Comparison of ENCODE assay signal across 8 mouse cellular contexts in the genomic region with DNA sequence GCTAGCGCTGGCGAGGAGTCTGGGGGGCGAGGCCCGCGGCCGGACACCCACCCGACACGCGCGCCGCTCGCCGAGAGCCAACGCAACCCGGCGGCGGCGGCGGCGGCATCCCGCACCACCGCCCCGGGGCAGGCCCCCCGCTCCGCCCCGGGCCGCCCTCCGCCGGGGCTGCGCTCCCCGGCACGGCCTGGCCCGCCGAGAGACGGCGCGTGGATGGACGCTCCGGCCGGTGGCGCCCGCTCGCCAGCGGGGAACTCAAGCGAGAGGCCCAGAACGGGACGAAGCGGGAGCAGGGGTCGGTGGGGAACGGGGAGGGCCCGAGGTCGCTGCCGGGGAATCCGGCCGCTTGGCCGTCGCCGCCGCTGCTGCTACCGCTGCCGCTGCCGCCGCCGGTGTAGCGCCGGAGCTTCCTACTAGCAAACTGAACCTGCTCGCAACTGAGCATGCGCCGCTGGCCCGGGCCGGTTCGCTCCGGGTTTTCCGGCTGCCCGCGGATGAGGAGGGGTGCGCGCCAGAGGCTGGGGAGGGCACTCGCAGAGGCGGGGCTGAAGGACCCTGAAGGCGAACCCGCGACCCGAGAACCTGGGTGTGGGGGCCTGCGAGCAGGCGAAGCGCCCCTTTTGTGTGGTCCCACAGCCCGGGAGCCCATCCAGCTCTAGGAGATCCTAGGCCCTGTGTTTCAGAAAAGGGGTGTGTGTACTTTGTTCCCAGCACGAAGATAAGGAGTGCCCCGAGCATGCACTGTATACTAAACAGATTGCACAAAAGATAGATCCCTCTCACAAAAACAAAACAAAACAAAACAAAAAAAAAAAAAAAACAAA. TPM values are rescaled to one million over a fixed set of nuclear protein-coding genes. Genes with fewer than 3 reads are reported as not detected.
DNase-seq lines count a peak whose midpoint lies in the region; ATAC-seq and TF ChIP-seq lines count a peak whose summit lies in the region.

A gene (minus strand): TSS at position 423 of the 824 bp plus-strand sequence.

- H3K36me3 ChIP-seq in hindbrain, embryonic 11.5 days (ENCODE audit: control insufficient read depth, insufficient read depth, low read length) = no peaks in the 10 kb centered on the region
- no peaks in the 10 kb centered on the region for H3K36me3 ChIP-seq in lung, postnatal 0 days (ENCODE audit: insufficient read depth, low read length)

- peak within 1 kb of the TSS; percentile 59 for H3K4me2 ChIP-seq in hindbrain, embryonic 11.5 days (replicated peaks; ENCODE audit: low read depth, low read length)
- peak within 1 kb of the TSS; percentile 85 for H3K4me2 ChIP-seq in lung, postnatal 0 days (replicated peaks; ENCODE audit: low read depth, low read length)

- H3K27ac ChIP-seq in hindbrain, embryonic 11.5 days (ENCODE audit: low read depth, low read length) = peak within 1 kb of the TSS; percentile 96
- H3K27ac ChIP-seq in lung, postnatal 0 days (ENCODE audit: low read length) = peak within 1 kb of the TSS; percentile 95

- no peaks in the 10 kb centered on the region for H3K9me3 ChIP-seq in hindbrain, embryonic 11.5 days (ENCODE audit: control insufficient read depth, low read length)
- H3K9me3 ChIP-seq in lung, postnatal 0 days (ENCODE audit: low read length) = no peaks in the 10 kb centered on the region

- peak; percentile 96 for DNase-seq in NIH3T3 (ENCODE audit: low read depth)
- DNase-seq in cerebellum, adult 9-11 months = peak; percentile 96
- DNase-seq in frontal cortex, adult 2 months (ENCODE audit: extremely low spot score in 1 of 2, low spot score in 1 of 2) = peak; percentile 83 to 97
- peak; percentile 96 for DNase-seq in hindbrain, embryonic 11.5 days (ENCODE audit: low spot score)
- peak; percentile 97 to 99 for DNase-seq in layer of hippocampus, postnatal 10 days (ENCODE audit: low spot score in 2 of 2)
- peak; percentile 95 for DNase-seq in lung, postnatal 0 days (ENCODE audit: low spot score)
- DNase-seq in ovary, postnatal 10 days (ENCODE audit: low spot score) = peak; percentile 97
- DNase-seq in thymus, postnatal 0 days (ENCODE audit: low spot score) = peak; percentile 97

- peak; percentile 84 for ATAC-seq in hindbrain, embryonic 11.5 days (ENCODE audit: low FRiP score)
- ATAC-seq in lung, postnatal 0 days = peak; percentile 83

- WGBS in hindbrain, embryonic 11.5 days = under 1% methylated on average over 45 of the region's 90 CpGs
- WGBS in lung, postnatal 0 days = 4% methylated on average over 55 of the region's 90 CpGs

- no peak for TF ChIP-seq EP300 in lung, postnatal 0 days (IDR thresholded peaks at IDR 0.05)

- peak within 1 kb of the TSS; percentile 94 for H3K9ac ChIP-seq in hindbrain, embryonic 11.5 days (ENCODE audit: low read depth, low read length)
- peak within 1 kb of the TSS; percentile 83 for H3K9ac ChIP-seq in lung, postnatal 0 days (replicated peaks; ENCODE audit: low read depth)

- peak within 1 kb of the TSS; percentile 94 for H3K4me3 ChIP-seq in hindbrain, embryonic 11.5 days (ENCODE audit: low read depth, low read length)
- H3K4me3 ChIP-seq in lung, postnatal 0 days (ENCODE audit: low read depth, low read length) = peak within 1 kb of the TSS; percentile 94

- H3K4me1 ChIP-seq in hindbrain, embryonic 11.5 days (replicated peaks; ENCODE audit: control insufficient read depth, insufficient read depth, low read length) = peaks cover 3% of the 10 kb centered on the region; the same call in 1 of the 2 replicates
- H3K4me1 ChIP-seq in lung, postnatal 0 days (ENCODE audit: insufficient read depth, low read depth, low read length) = peaks cover 9% of the 10 kb centered on the region; the same call in 1 of the 2 replicates

- TF ChIP-seq CTCF in lung, postnatal 0 days (IDR thresholded peaks at IDR 0.05) = 0 out of 2 replicates have a peak, but pooled peaks have one; percentile 8

- H3K27me3 ChIP-seq in hindbrain, embryonic 11.5 days (ENCODE audit: control insufficient read depth, insufficient read depth, low read length) = no peaks in the 10 kb centered on the region
- H3K27me3 ChIP-seq in lung, postnatal 0 days (replicated peaks; ENCODE audit: insufficient read depth, low read length) = no peaks in the 10 kb centered on the region

RNA-seq across cellular contexts. Expression of the gene that starts here (rescaled TPM):
- polyA plus RNA-seq in frontal cortex, adult 2 months (2012; rRNA removed) = 16.3 and 16.6 TPM in 2 replicates
- polyA plus RNA-seq in hindbrain, embryonic 11.5 days (2014; fragmentation: Nextera tagmentation; extraction: Ambion mirVana) = 9.0 and 11.5 TPM in 2 replicates
- 10 to 100 TPM; 37.8 to 41.5 TPM for total RNA-seq in layer of hippocampus, postnatal 10 days (2021)
- polyA plus RNA-seq in lung, postnatal 0 days (2015; fragmentation: Nextera tagmentation; extraction: Ambion mirVana) = 2.6 and 3.1 TPM in 2 replicates
- polyA plus RNA-seq in thymus, postnatal 0 days (2015; fragmentation: Nextera tagmentation; extraction: Ambion mirVana) = 3.2 and 3.8 TPM in 2 replicates

Comparison
In these comparisons a context has a peak if more than half of its experiments do, and no peak if none do; other contexts are left out.
1. Peak in every context shown above with its lines: DNase-seq, ATAC-seq, H3K4me3 ChIP-seq and H3K27ac ChIP-seq.